Mouse (Mus musculus): ENCODE data around the gene Dcaf10. TPM values are rescaled to one million over a fixed set of nuclear protein-coding genes. Genes with fewer than 3 reads are reported as not detected.
"Not testable (repeated sequence)": the region's sequence is repeated elsewhere in the genome, so short reads cannot be mapped to it uniquely, and the experiment has no call there.

The Dcaf10 gene
- polyA plus RNA-seq, 1 experiment from 2014 or later, result 8.9 TPM

GRCm38 (mm10) chr4:45356653-45357052, 14.8 kb downstream of the Dcaf10 start:
- H3K4me2 ChIP-seq (replicated peaks), result no peak overlapping the region
- no peaks in the 10 kb centered on the region for H3K27me3 ChIP-seq
- no peak overlapping the region for H3K9ac ChIP-seq (replicated peaks)
- no peaks in the 10 kb centered on the region for H3K9me3 ChIP-seq
- no peak overlapping the region for H3K27ac ChIP-seq (replicated peaks)
- no peak for ATAC-seq (replicated peaks)
- no peak overlapping the region for H3K4me3 ChIP-seq
- no peaks in the 10 kb centered on the region for H3K4me1 ChIP-seq
- 93% methylated on average over 3 of the region's 3 CpGs for whole genome bisulfite sequencing
- H3K36me3 ChIP-seq, result peaks cover 31% of the 10 kb centered on the region

DNA sequence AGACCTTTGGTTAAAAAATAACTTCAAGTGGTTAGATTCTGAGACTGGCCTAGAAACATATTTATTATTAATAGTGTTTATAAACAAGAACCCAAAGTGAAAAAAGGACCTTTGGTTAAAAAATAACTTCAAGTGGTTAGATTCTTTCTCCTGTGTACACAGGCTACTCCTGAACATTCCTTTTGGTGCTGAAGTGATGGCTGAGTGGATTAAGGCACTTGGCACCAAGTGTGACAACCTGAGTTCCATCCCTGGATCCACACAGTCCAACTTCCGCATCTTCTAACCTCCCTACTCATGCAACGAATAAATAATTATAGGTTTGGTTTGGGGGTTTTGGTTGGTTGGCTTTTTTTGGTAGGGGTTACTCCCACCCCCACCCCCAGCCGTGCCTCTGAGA, 29.4 kb downstream of the Dcaf10 start:
- H3K27me3 ChIP-seq, result no peaks in the 10 kb centered on the region
- no peak overlapping the region for H3K4me2 ChIP-seq (replicated peaks)
- H3K4me1 ChIP-seq, result no peaks in the 10 kb centered on the region
- H3K9ac ChIP-seq (replicated peaks), result no peak overlapping the region
- no peaks in the 10 kb centered on the region for H3K9me3 ChIP-seq
- H3K36me3 ChIP-seq, result peaks cover 50% of the 10 kb centered on the region
- H3K27ac ChIP-seq (replicated peaks), result no peak overlapping the region
- 76% methylated on average over 3 of the region's 3 CpGs for WGBS
- H3K4me3 ChIP-seq, result no peak overlapping the region
- ATAC-seq (replicated peaks), result no peak

DNA sequence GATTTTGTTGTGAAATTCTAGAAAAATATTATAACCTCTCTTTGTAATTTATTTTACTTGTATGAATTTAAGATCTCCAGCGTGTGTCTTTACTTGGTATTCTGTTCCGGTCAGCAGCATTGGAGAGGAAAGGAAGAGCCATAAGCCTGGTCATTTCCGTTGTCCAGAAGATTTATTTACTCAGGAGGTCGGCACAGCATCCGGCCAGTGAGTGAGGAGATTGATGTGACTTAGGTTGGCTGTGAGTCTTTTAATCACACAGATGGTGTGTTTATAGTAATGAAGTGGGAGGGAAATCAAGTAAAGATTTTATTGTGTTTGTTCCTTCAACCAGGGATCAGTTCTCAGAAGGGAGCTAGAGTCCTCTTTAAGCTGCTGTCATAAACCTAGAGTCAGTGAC, 33.0 kb downstream of the Dcaf10 start:
- ATAC-seq (replicated peaks), result no peak
- Histone ChIP-seq H3K9me3 (no peaks in the 10 kb centered on the region), H3K27ac (replicated peaks) (no peak overlapping the region), H3K4me1 (no peaks in the 10 kb centered on the region), H3K9ac (replicated peaks) (no peak overlapping the region), H3K36me3 (peaks cover 62% of the 10 kb centered on the region), H3K4me3 (no peak overlapping the region), H3K4me2 (replicated peaks) (no peak overlapping the region), H3K27me3 (no peaks in the 10 kb centered on the region)
- WGBS, result 97% methylated on average over 5 of the region's 5 CpGs

GRCm38 (mm10) chr4:45376573-45376972, 34.7 kb downstream of the Dcaf10 start:
- Histone ChIP-seq H3K27ac (replicated peaks) (no peak overlapping the region), H3K9me3 (no peaks in the 10 kb centered on the region), H3K4me1 (no peaks in the 10 kb centered on the region), H3K36me3 (peaks cover 51% of the 10 kb centered on the region), H3K27me3 (no peaks in the 10 kb centered on the region), H3K9ac (replicated peaks) (no peak overlapping the region), H3K4me3 (no peak overlapping the region), H3K4me2 (replicated peaks) (no peak overlapping the region)
- ATAC-seq (replicated peaks), result no peak
- 88% methylated on average over 4 of the region's 4 CpGs for WGBS

DNA sequence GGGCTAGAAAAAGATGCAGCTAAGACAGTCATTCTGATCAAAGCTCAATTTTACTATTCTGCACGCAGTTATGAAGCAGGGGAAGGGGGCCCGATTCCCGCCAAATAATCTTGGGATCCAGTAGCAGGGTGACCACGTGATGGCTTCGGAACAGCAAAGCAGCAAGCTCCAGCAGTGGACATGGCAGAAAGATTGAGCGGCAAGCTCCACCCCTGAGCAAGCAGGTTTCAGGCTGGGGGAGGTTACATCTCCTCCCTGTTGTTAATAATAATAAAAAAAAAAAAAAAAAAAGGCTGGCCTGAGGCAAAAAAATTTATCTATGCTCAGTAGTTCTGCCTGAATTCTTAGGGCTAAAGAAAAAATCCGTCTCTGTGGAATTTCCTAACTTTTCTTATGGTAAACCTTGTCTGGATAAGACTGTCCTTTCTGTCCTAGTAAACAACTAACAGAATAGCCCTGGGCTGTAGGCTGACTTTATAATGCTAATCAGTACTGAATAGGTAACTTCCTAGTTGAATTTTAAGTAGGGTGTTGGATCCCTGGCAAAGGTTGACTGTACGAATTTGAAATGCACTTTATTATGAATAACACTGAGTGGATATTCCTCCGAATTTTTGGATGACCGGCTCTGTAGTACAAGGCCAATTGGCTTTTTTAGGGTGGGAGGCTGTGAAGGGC, 39.1 kb downstream of the Dcaf10 start:
- not testable (repeated sequence) for H3K9me3 ChIP-seq; H3K27ac ChIP-seq (replicated peaks); H3K4me3 ChIP-seq; H3K4me2 ChIP-seq (replicated peaks); ATAC-seq (replicated peaks); H3K4me1 ChIP-seq; H3K9ac ChIP-seq (replicated peaks); H3K27me3 ChIP-seq
- peaks cover 12% of the 10 kb centered on the region for H3K36me3 ChIP-seq
- WGBS, result 75% methylated on average over 10 of the region's 10 CpGs

DNA sequence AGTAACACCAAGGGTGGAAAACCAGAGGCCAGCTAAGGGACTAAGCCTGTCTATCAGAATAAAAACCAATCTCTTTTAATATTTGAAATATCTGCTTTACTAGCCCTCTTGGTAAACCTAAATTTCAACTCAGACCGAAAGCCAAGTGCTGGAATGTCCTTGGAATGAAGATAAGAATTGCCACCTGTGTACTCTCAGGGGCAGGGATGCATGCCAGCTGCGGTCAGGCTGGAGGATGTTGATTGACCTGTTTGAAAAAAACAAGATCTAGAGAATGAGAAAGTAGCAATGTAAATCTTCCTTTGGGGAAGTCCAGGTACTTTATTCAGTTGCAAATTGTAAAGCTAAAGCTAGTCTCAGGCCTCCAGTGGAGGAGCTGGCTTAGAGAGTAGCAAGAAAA, 40.2 kb downstream of the Dcaf10 start:
- not testable (repeated sequence) for H3K9me3 ChIP-seq; H3K9ac ChIP-seq (replicated peaks); H3K4me3 ChIP-seq; ATAC-seq (replicated peaks); H3K27ac ChIP-seq (replicated peaks); H3K4me2 ChIP-seq (replicated peaks); H3K4me1 ChIP-seq; H3K27me3 ChIP-seq; H3K36me3 ChIP-seq
- 87% methylated on average over 2 of the region's 2 CpGs for whole genome bisulfite sequencing

GRCm38 (mm10) chr4:45387296-45387695, 45.4 kb downstream of the Dcaf10 start:
- not testable (repeated sequence) for H3K9me3 ChIP-seq; H3K27ac ChIP-seq (replicated peaks); H3K27me3 ChIP-seq; H3K4me3 ChIP-seq; H3K4me1 ChIP-seq; H3K9ac ChIP-seq (replicated peaks); H3K36me3 ChIP-seq; H3K4me2 ChIP-seq (replicated peaks); ATAC-seq (replicated peaks)
- whole genome bisulfite sequencing, result 94% methylated on average over 5 of the region's 5 CpGs

GRCm38 (mm10) chr4:45392099-45392498, 50.2 kb downstream of the Dcaf10 start:
- Histone ChIP-seq H3K27ac (replicated peaks) (no peak overlapping the region), H3K9ac (replicated peaks) (no peak overlapping the region), H3K4me1 (no peaks in the 10 kb centered on the region), H3K36me3 (0 out of 2 replicates have a peak, but pooled peaks cover under 1% of the 10 kb centered on the region), H3K27me3 (no peaks in the 10 kb centered on the region), H3K9me3 (no peaks in the 10 kb centered on the region), H3K4me3 (no peak overlapping the region), H3K4me2 (replicated peaks) (no peak overlapping the region)
- 69% methylated on average over 4 of the region's 4 CpGs for WGBS
- no peak for ATAC-seq (replicated peaks)

DNA sequence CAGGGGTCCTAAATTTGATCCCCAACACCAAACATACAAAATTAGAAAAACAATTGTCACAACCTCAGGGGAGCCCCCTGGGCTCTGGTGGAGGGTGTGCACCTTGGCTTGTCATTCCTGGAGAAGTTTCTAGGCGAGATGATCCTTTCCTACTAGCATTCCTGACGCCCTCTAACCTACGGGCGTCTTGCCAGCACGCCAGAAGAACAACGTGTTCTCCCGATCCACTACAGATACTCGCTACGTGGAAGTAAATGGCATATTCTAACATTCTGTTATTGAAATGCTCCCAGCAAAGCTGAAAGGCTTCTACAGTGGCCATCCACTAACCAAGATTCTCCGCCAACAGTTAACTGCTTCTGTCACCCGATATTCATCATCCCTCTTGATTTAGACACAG, 50.7 kb downstream of the Dcaf10 start:
- no peaks in the 10 kb centered on the region for H3K4me1 ChIP-seq
- 73% methylated on average over 11 of the region's 11 CpGs for WGBS
- no peaks in the 10 kb centered on the region for H3K27me3 ChIP-seq
- H3K4me3 ChIP-seq, result no peak overlapping the region
- H3K36me3 ChIP-seq, result peaks cover 3% of the 10 kb centered on the region
- no peak overlapping the region for H3K27ac ChIP-seq (replicated peaks)
- H3K9me3 ChIP-seq, result no peaks in the 10 kb centered on the region
- no peak overlapping the region for H3K9ac ChIP-seq (replicated peaks)
- no peak for ATAC-seq (replicated peaks)
- no peak overlapping the region for H3K4me2 ChIP-seq (replicated peaks)

DNA sequence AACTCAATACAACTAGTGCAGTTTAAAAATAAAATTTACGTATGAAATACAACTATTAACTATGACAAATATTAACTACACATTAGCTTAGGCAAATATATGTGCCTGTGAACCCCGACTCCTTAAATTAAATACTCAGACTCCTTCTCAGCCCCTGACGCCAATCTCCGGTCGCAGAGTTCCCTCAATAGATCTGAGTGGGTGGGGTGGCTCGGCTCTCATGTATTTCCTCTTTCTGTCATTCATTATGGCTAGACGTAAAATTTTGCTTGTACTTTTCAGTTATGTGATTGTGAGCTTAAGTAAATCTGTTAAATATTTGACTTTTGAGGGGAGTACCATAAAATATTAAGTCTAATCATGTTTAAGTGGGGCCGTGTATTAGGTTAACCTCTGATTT, 51.1 kb downstream of the Dcaf10 start:
- Histone ChIP-seq H3K9me3 (no peaks in the 10 kb centered on the region), H3K4me1 (no peaks in the 10 kb centered on the region), H3K9ac (replicated peaks) (no peak overlapping the region), H3K27me3 (no peaks in the 10 kb centered on the region), H3K27ac (replicated peaks) (no peak overlapping the region), H3K36me3 (peaks cover 7% of the 10 kb centered on the region), H3K4me2 (replicated peaks) (no peak overlapping the region), H3K4me3 (no peak overlapping the region)
- no peak for ATAC-seq (replicated peaks)
- WGBS, result 86% methylated on average over 8 of the region's 8 CpGs

DNA sequence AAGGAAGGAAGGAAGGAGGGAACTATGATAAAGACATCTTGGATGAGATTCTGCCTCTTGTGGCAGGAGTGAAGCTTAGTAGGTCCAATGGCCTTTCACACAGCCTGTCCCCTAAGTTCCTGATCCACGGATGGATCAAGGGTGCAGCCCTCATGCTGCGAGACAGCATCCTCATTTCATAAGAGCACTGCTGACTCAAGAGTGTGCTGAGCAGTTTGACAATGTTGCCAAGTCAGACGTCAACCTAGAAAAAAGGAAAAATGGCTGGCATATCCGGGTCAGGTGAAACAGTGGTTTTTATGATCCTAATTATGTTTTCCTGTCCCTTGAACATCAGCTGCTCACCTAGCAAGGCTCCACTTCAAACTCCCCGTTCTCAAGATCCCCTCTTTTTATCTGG, 51.8 kb downstream of the Dcaf10 start:
- WGBS, result 82% methylated on average over 5 of the region's 5 CpGs
- Histone ChIP-seq H3K36me3 (peaks cover 12% of the 10 kb centered on the region), H3K4me3 (no peak overlapping the region), H3K9ac (replicated peaks) (no peak overlapping the region), H3K27me3 (no peaks in the 10 kb centered on the region), H3K4me2 (replicated peaks) (no peak overlapping the region), H3K4me1 (no peaks in the 10 kb centered on the region), H3K27ac (replicated peaks) (no peak overlapping the region), H3K9me3 (no peaks in the 10 kb centered on the region)
- ATAC-seq (replicated peaks), result no peak

DNA sequence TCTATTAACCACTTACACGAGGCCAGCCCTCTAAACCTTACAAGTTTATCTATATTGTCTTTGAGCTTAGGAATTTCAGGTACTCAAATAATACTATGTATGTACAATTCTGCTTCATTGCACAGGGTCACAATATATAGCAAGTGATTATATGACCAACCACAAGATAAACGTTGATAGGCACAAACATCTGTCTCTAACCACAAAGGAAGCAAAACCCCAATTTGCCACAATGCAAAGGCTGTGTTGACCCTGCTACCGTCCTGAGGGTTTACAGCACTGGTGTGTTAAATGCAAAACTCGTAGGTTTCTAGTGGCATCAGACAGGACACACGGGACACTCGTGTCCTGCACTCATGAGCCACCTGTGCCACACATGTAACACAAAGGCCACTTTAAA, 54.3 kb downstream of the Dcaf10 start:
- H3K4me1 ChIP-seq; H3K9me3 ChIP-seq; H3K4me3 ChIP-seq; H3K27me3 ChIP-seq; H3K9ac ChIP-seq (replicated peaks); H3K27ac ChIP-seq (replicated peaks); H3K4me2 ChIP-seq (replicated peaks); ATAC-seq (replicated peaks): not testable (repeated sequence)
- peaks cover 33% of the 10 kb centered on the region for H3K36me3 ChIP-seq
- 83% methylated on average over 6 of the region's 6 CpGs for WGBS

GRCm38 (mm10) chr4:45398315-45398714, 56.4 kb downstream of the Dcaf10 start:
- not testable (repeated sequence) for ATAC-seq (replicated peaks); H3K4me3 ChIP-seq; H3K4me1 ChIP-seq; H3K27me3 ChIP-seq; H3K9ac ChIP-seq (replicated peaks); H3K27ac ChIP-seq (replicated peaks); H3K4me2 ChIP-seq (replicated peaks); H3K9me3 ChIP-seq
- WGBS, result 90% methylated on average over 5 of the region's 5 CpGs
- peaks cover 45% of the 10 kb centered on the region for H3K36me3 ChIP-seq

All from forebrain, embryonic 15.5 days (tissue).